Mouse (Mus musculus) stomach, postnatal 0 days (tissue): ENCODE results near the gene Mgat1. TPM values are rescaled to one million over a fixed set of nuclear protein-coding genes. Genes with fewer than 3 reads are reported as not detected.

Source experiments
- ATAC-seq: fragments of 200-750 bp; cut with Nextera tagmentation; 2 replicates; pipeline ENCODE4 v1.8.0; 2017; ENCODE audit not compliant: low FRiP score, low TSS enrichment
- DNase-seq: peaks from one replicate; pipeline ENCODE4 v3.0.0-alpha.2; 2016; ENCODE audit warnings: low spot score
- H3K27ac ChIP-seq: fragments of 300-500 bp; sonication (generic); replicated peaks from 2 replicates; pipeline ENCODE4 v1.5.1; 2014; ENCODE audit warnings: mild to moderate bottlenecking, control low read depth
- H3K27me3 ChIP-seq: fragments of 300-500 bp; sonication (generic); 2 replicates; pipeline ENCODE4 v1.6.1; 2014; ENCODE audit warnings: low read length; ENCODE audit not compliant: control insufficient read depth, insufficient read depth
- H3K36me3 ChIP-seq: fragments of 300-500 bp; sonication (generic); 2 replicates; pipeline ENCODE4 v1.6.1; 2014; ENCODE audit warnings: low read length, mixed read lengths; ENCODE audit not compliant: control insufficient read depth, insufficient read depth
- H3K4me1 ChIP-seq: fragments of 300-500 bp; sonication (generic); replicated peaks from 2 replicates; pipeline ENCODE4 v1.6.1; 2014; ENCODE audit warnings: antibody characterized with exemption; ENCODE audit not compliant: control insufficient read depth, insufficient read depth
- H3K4me2 ChIP-seq: fragments of 300-500 bp; sonication (generic); replicated peaks from 2 replicates; pipeline ENCODE4 v1.6.1; 2014; ENCODE audit warnings: low read depth, mild to moderate bottlenecking, control low read depth, moderate library complexity
- H3K4me3 ChIP-seq: fragments of 300-500 bp; sonication (generic); 2 replicates; pipeline ENCODE4 v1.5.1; 2014; ENCODE audit warnings: low read depth, low read length, control low read depth
- H3K9ac ChIP-seq: fragments of 300-500 bp; sonication (generic); 2 replicates; pipeline ENCODE4 v1.6.1; 2014; ENCODE audit warnings: mild to moderate bottlenecking, low read length, control low read depth, mixed read lengths
- H3K9me3 ChIP-seq: fragments of 300-500 bp; sonication (generic); 2 replicates; pipeline ENCODE4 v1.6.1; 2016; ENCODE audit warnings: low read length; ENCODE audit not compliant: control insufficient read depth
- CTCF ChIP-seq: IDR thresholded peaks from 2 replicates; pipeline ENCODE4 v1.5.1; 2016; ENCODE audit warnings: antibody characterized with exemption, low read depth, mild to moderate bottlenecking, moderate library complexity
- EP300 ChIP-seq: optimal IDR thresholded peaks from 2 replicates; pipeline ENCODE3; 2016; ENCODE audit warnings: antibody characterized with exemption
- WGBS: fragments of 180-500 bp; shearing (Covaris S2); extraction: QIAGEN DNeasy Blood & Tissue Kit; methylation state at CpG from one replicate; pipeline ENCODE4 v1.1.7; 2014; 5-methylcytosine and 5-hydroxymethylcytosine counted together
- polyA plus RNA-seq: library from polyadenylated mRNA; unstranded; fragments of >200 nt; fragmentation: Nextera tagmentation; extraction: Ambion mirVana; gene quantifications from 2 replicates; pipeline ENCODE4 v1.2.1, GENCODE M21; 2015

The Mgat1 gene
- polyA plus RNA-seq, 1 experiment from 2014 or later: 43.4 TPM

GRCm38 (mm10) chr11:49202523-49203061 lies 41.4 kb upstream of the Mgat1 start:
- H3K4me1 ChIP-seq: peaks cover 4% of the 10 kb centered on the region; the same call in 1 of the 2 replicates
- H3K36me3 ChIP-seq: no peaks in the 10 kb centered on the region
- no peaks in the 10 kb centered on the region for H3K9me3 ChIP-seq
- peak overlapping the region; percentile 85 for H3K4me3 ChIP-seq
- H3K27me3 ChIP-seq: no peaks in the 10 kb centered on the region
- H3K4me2 ChIP-seq: peak overlapping the region; percentile 83
- peak; percentile 50 for DNase-seq
- under 1% methylated on average over 10 of the region's 10 CpGs for WGBS
- H3K27ac ChIP-seq: peak overlapping the region; percentile 99
- H3K9ac ChIP-seq: peak overlapping the region; percentile 93
- TF ChIP-seq CTCF (no peak), EP300 (no peak)
- peak; percentile 18 for ATAC-seq

GRCm38 (mm10) chr11:49203129-49203768 lies 40.7 kb upstream of the Mgat1 start, which contains the start of gene Zfp62:
Zfp62 (plus strand) TSS chr11:49203292.
- Histone ChIP-seq H3K27me3 (no peaks in the 10 kb centered on the region), H3K9ac (peak within 1 kb of the TSS; percentile 93), H3K36me3 (no peaks in the 10 kb centered on the region), H3K4me2 (peak within 1 kb of the TSS; percentile 83), H3K4me1 (peaks cover 4% of the 10 kb centered on the region; the same call in 1 of the 2 replicates), H3K9me3 (no peaks in the 10 kb centered on the region), H3K27ac (peak within 1 kb of the TSS; percentile 99), H3K4me3 (peak within 1 kb of the TSS; percentile 85)
- TF ChIP-seq CTCF (no peak; the same call in 1 of the 2 replicates), EP300 (peak; percentile 54)
- DNase-seq: peak; percentile 96
- WGBS: under 1% methylated on average over 47 of the region's 47 CpGs
- ATAC-seq: peak; percentile 96

- H3K36me3 ChIP-seq: no peaks in the 10 kb centered on the region
- TF ChIP-seq CTCF: no peak
- TF ChIP-seq EP300: no peak
- H3K4me1 ChIP-seq: peaks cover 4% of the 10 kb centered on the region; the same call in 1 of the 2 replicates
- H3K27ac ChIP-seq: peak overlapping the region; percentile 99
- peak; percentile 68 for DNase-seq
- peak overlapping the region; percentile 83 for H3K4me2 ChIP-seq
- no peaks in the 10 kb centered on the region for H3K9me3 ChIP-seq
- ATAC-seq: peak; percentile 72
- 0% methylated on average over 24 of the region's 24 CpGs for WGBS
- H3K9ac ChIP-seq: peak overlapping the region; percentile 93
- no peaks in the 10 kb centered on the region for H3K27me3 ChIP-seq
- peak overlapping the region; percentile 85 for H3K4me3 ChIP-seq
Measured at GRCm38 (mm10) chr11:49203771-49204497, 40.1 kb upstream of the Mgat1 start.

GRCm38 (mm10) chr11:49205080-49205590 lies 38.9 kb upstream of the Mgat1 start:
- H3K4me3 ChIP-seq: no peak overlapping the region
- no peaks in the 10 kb centered on the region for H3K36me3 ChIP-seq
- no peaks in the 10 kb centered on the region for H3K27me3 ChIP-seq
- no peak overlapping the region for H3K27ac ChIP-seq
- H3K4me1 ChIP-seq: peaks cover 4% of the 10 kb centered on the region; the same call in 1 of the 2 replicates
- no peak overlapping the region for H3K9ac ChIP-seq
- no peak for DNase-seq
- no peaks in the 10 kb centered on the region for H3K9me3 ChIP-seq
- H3K4me2 ChIP-seq: peak overlapping the region; percentile 83; the same call in 1 of the 2 replicates
- ATAC-seq: no peak
- 71% methylated on average over 6 of the region's 6 CpGs for WGBS
- TF ChIP-seq EP300 (no peak), CTCF (no peak)

- H3K4me2 ChIP-seq: no peak overlapping the region
- TF ChIP-seq CTCF (no peak), EP300 (no peak)
- no peaks in the 10 kb centered on the region for H3K36me3 ChIP-seq
- no peaks in the 10 kb centered on the region for H3K9me3 ChIP-seq
- H3K27ac ChIP-seq: no peak overlapping the region
- H3K4me1 ChIP-seq: peaks cover 4% of the 10 kb centered on the region; the same call in 1 of the 2 replicates
- no peaks in the 10 kb centered on the region for H3K27me3 ChIP-seq
- H3K4me3 ChIP-seq: no peak overlapping the region
- H3K9ac ChIP-seq: no peak overlapping the region
- ATAC-seq (no peak), DNase-seq (no peak)
- 97% methylated on average over 1 of the region's 1 CpGs for WGBS
Measured at GRCm38 (mm10) chr11:49207495-49207894, 36.5 kb upstream of the Mgat1 start.
